Mouse (Mus musculus) c-Kit-positive CD71-positive TER-119-positive erythroid progenitor cells, embryonic 14.5 days (primary cell): ENCODE measurements around the gene Gm8797.
"Not testable (repeated sequence)": the region's sequence is repeated elsewhere in the genome, so short reads cannot be mapped to it uniquely, and the experiment has no call there.

Source experiments
- DNase-seq: peaks from one replicate; pipeline ENCODE4 v3.0.0-alpha.2; 2013; ENCODE audit warnings: low spot score

Gene Gm8797

DNA sequence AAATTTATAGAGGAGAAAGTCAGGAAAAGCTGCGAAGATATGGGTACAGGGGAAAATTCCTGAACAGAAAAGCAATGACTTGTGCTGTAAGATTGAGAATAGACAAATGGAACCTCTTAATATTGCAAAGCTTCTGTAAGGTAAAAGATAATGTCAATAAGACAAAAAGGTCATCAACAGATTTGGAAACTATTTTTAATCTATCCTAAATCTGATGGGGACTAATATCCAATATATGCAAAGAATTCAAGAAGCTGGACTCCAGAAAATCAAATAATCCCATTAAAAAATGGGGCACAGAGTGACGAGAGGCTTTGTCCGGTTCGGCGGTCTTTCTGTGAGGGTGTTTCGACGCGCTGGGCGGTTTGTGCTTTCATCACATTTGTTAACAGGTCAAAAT is at the start of gene Gm8797:
Gm8797 (plus strand) TSS at position 301 of the 400 bp plus-strand sequence.
- DNase-seq = not testable (repeated sequence)

DNA sequence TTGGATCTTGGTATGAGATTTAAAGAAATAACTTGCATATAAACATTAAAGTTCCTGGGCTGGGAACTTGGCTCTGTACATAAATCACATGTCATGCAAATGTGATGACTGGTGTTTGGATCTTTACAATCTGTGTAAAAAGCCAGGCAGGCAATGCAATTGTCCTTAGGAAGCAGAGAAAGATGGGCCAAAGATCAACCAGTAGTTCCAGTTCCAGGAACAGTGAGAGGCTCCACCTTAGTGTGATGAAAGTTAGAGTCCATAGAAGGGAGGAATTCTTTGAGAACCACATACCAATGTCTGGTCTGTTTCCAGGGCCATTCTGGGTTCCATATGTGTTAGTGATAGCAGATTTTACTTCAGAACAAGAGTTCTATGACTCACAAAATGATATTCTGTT is 36.1 kb upstream of the Gm8797 start:
- DNase-seq = no peak

- DNase-seq = no peak
These were observed 17.7 kb upstream of the Gm8797 start for GRCm38 (mm10) chr3:5732931-5733330.

DNA sequence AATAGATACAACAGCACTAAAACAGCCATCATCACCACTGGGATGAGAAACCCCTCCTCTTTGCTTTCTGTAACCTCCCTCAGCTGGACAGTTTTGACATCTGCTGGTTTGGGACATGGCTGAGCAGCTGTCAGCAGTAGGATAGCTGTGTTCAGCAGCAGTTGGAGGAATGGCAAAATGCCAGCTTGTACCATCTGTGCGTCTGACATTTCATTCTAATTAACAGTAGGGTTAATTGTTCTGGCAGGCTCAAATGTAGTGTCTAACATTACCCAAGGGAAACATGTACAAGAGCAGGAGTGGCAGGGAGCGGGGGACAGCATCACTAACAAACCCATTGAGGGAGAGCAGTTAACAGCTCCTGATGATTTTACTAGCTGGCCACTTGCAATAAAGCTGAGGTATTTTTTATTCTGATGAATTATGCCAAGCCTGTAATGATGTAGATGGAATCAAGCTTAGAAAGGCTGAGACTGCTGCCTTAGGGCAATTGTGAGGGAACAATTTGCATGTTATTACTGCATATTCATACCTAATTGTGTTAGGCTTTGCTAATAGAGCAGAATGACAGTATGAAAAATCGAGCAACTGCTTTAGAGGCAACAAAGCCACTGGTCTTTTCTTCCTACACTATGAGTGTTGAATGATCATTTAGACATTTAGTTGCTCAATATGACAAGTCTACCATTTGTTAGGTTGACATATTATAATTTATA is 4.3 kb downstream of the Gm8797 start:
- DNase-seq = no peak

DNA sequence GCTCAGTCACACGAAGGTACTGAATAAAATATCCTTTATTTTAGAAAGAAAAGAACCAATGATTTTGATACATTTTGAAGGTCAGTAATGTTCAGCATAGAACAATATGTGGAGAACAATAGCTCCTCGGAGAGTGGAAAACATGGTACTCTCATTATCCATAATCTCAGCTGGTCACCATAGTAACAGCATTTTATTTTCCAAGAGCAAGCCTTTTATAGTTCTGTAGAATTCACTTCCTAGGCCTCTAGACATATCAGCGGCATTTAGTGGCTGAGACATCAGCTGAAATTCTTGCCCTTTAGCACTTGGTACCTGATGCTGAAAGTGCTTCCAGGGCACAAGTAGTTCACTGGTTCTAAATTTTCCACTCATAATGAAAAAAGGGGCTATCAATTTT is 15.7 kb downstream of the Gm8797 start:
- no peak for DNase-seq

DNA sequence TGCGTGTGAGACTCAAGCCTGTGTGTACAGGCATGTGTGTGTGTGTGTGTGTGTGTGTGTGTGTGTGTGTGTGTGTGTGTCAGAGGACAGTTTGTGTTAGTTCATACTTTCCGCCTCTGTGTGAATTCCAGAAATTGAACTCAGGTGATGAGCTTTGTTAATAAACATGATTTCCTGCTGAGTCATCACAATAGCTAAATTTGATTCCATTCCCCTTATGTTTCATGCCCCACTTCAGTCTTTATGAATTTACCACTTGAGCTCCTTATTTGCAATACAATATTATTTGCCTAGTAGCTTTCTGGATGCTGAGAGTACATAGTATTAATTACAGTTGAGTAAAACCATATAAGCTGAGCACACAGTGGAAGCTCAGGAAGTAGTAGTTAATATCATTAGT is 26.3 kb downstream of the Gm8797 start:
- no peak for DNase-seq
